Mouse (Mus musculus) heart, embryonic 11.5 days (tissue): ENCODE data around the gene Spock1. TPM values are rescaled to one million over a fixed set of nuclear protein-coding genes. Genes with fewer than 3 reads are reported as not detected.
"Not testable (repeated sequence)": the region's sequence is repeated elsewhere in the genome, so short reads cannot be mapped to it uniquely, and the experiment has no call there.

Experiments
- ATAC-seq: fragments of 200-750 bp; cut with Nextera tagmentation; replicated peaks from 2 replicates; pipeline ENCODE4 v1.8.0; 2017; ENCODE audit warnings: moderate library complexity; ENCODE audit not compliant: insufficient number of reproducible peaks, low FRiP score, low TSS enrichment
- H3K27ac ChIP-seq: fragments of 300-500 bp; sonication (generic); 2 replicates; pipeline ENCODE4 v1.5.1; 2014; ENCODE audit warnings: mild to moderate bottlenecking, low read depth, low read length
- H3K27me3 ChIP-seq: fragments of 300-500 bp; sonication (generic); 2 replicates; pipeline ENCODE4 v1.6.1; 2014; ENCODE audit warnings: mild to moderate bottlenecking, low read length, mixed read lengths; ENCODE audit not compliant: control insufficient read depth, insufficient read depth
- H3K36me3 ChIP-seq: fragments of 300-500 bp; sonication (generic); 2 replicates; pipeline ENCODE4 v1.6.1; 2014; ENCODE audit warnings: mild to moderate bottlenecking, low read length, moderate library complexity, mixed read lengths; ENCODE audit not compliant: control insufficient read depth, insufficient read depth
- H3K4me1 ChIP-seq: fragments of 300-500 bp; sonication (generic); 2 replicates; pipeline ENCODE4 v1.6.1; 2014; ENCODE audit warnings: low read length; ENCODE audit not compliant: control insufficient read depth, insufficient read depth
- H3K4me2 ChIP-seq: fragments of 300-500 bp; sonication (generic); 2 replicates; pipeline ENCODE4 v1.6.1; 2014; ENCODE audit warnings: mild to moderate bottlenecking, moderate library complexity
- H3K4me3 ChIP-seq: fragments of 300-500 bp; sonication (generic); 2 replicates; pipeline ENCODE4 v1.5.1; 2014; ENCODE audit warnings: low read depth, low read length
- H3K9ac ChIP-seq: fragments of 300-500 bp; sonication (generic); 2 replicates; pipeline ENCODE4 v1.6.1; 2014; ENCODE audit warnings: mild to moderate bottlenecking, low read depth, low read length, moderate library complexity
- H3K9me3 ChIP-seq: fragments of 300-500 bp; sonication (generic); replicated peaks from 2 replicates; pipeline ENCODE4 v1.6.1; 2016; ENCODE audit warnings: low read length; ENCODE audit not compliant: control insufficient read depth
- WGBS: fragments of 180-500 bp; shearing (Covaris S2); extraction: QIAGEN DNeasy Blood & Tissue Kit; methylation state at CpG from one replicate; pipeline ENCODE4 v1.1.7; 2014; ENCODE audit not compliant: insufficient replicate concordance; 5-methylcytosine and 5-hydroxymethylcytosine counted together
- polyA plus RNA-seq: library from polyadenylated mRNA; unstranded; fragments of >200 nt; fragmentation: Nextera tagmentation; extraction: Ambion mirVana; gene quantifications from 2 replicates; pipeline ENCODE4 v1.2.1, GENCODE M21; 2014

The Spock1 gene
- polyA plus RNA-seq, 1 experiment from 2014 or later: 0.69 TPM

GRCm38 (mm10) chr13:57595761-57596051 lies 312.4 kb downstream of the Spock1 start:
- Histone ChIP-seq H3K4me1 (no peaks in the 10 kb centered on the region), H3K4me2 (no peak overlapping the region), H3K27ac (no peak overlapping the region), H3K4me3 (no peak overlapping the region), H3K9ac (no peak overlapping the region), H3K36me3 (no peaks in the 10 kb centered on the region), H3K27me3 (no peaks in the 10 kb centered on the region), H3K9me3 (no peaks in the 10 kb centered on the region)
- 96% methylated on average over 6 of the region's 6 CpGs for WGBS
- ATAC-seq: no peak

DNA sequence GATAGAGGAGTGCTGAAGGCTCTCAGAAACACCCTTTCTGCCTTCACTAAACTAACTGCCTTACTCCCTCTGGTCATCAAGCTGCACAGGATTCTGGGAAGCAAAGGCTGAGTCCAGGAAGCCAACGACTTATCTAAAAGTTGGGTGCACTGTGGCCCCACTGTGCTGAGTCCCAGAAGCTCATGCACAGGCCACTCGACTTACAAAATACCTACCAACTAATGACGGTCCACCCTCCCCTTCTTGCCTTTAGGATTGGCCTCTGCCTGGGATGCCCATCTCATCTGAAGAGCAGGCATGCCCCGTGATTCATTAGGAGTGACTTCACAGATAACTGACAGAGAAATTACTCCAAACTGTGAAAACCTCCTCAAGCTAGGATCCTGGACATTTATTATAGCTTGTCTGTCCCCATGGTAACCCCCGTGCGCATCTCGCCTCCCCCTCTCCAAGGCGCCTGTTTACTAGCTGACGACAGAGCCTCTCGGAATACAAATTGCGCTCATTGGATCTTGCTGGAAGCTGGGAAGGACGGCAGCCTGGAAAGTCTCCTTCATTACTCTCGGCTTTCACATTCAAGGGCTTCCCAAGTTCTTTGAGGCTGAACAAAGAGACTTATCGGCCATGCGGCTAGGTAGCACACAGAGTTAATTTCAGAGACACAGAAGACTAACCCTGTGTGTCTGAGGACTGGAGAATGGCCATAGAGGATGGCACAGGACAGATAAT lies 312.9 kb downstream of the Spock1 start:
- Histone ChIP-seq H3K27ac (no peak overlapping the region), H3K4me3 (no peak overlapping the region), H3K4me1 (no peaks in the 10 kb centered on the region), H3K4me2 (no peak overlapping the region; the same call in 1 of the 2 replicates), H3K27me3 (no peaks in the 10 kb centered on the region), H3K36me3 (no peaks in the 10 kb centered on the region), H3K9me3 (no peaks in the 10 kb centered on the region), H3K9ac (no peak overlapping the region)
- WGBS: 69% methylated on average over 15 of the region's 15 CpGs
- ATAC-seq: no peak

DNA sequence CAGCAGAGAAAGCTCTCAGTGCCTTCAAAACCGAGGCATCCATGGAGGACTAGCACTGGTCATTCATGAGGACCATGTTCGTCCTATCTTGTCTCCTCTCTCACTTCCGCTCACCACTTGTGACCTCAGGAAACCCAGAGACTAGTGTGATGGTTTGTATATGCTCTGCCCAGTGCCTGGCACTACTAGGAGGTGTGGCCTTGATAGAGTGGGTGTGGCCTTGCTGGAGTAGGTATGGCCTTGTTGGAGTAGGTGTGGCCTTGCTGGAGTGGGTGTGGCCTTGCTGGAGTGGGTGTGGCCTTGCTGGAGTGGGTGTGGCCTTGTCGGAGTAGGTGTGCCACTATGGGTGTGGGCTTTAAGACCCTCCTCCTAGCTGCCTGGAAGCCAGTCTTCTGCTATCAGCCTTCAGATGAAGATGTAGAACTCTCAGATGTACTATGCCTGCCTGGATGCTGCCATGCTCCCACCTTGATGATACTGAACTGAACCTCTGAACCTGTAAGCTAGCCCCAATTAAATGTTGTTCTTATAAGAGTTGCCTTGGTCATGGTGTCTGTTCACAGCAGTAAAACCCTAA lies 318.7 kb downstream of the Spock1 start:
- H3K4me1 ChIP-seq: not testable (repeated sequence)

DNA sequence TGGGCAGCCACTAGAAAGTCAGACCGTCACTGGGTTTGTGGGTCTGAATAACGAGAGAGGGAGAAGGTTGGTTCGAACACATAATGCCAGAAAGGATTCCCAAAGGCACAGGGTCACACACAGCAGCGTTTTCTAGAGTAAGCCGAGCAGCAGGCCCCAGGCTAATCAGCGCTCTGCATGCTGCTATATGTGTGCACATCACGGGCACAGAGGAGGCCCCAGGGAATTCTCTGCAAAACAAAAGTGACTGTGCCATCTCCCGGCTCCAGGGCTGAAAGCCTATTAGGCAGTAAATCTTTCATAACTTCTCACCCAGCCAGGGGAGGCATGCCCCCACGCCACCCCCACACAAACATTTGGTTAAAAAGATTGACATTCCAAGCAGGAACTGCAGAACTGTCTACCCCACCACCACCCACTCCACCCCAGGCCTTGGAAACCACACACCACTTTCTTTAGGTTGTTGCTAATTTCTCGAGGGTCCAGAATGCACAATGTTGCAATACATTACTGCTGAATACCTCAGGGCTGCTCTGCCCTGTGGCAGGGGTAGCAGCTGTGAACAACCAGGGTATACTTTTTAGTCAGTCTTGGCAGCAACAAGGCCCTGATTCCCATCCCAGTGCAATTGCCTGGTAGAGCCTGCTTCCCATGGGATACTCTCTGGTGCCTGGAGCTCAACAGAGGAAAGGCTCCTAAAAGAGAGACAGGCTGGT lies 319.4 kb downstream of the Spock1 start:
- 66% methylated on average over 10 of the region's 10 CpGs for WGBS
- Histone ChIP-seq H3K4me2 (no peak overlapping the region), H3K27me3 (no peaks in the 10 kb centered on the region), H3K27ac (no peak overlapping the region), H3K4me3 (no peak overlapping the region), H3K9me3 (no peaks in the 10 kb centered on the region), H3K9ac (no peak overlapping the region), H3K36me3 (no peaks in the 10 kb centered on the region), H3K4me1 (no peaks in the 10 kb centered on the region; the same call in 1 of the 2 replicates)
- no peak for ATAC-seq

More for the DNA sequence above, 318.7 kb downstream of the Spock1 start:
- not testable (repeated sequence) for H3K9ac ChIP-seq, H3K4me2 ChIP-seq, H3K9me3 ChIP-seq, H3K4me3 ChIP-seq, H3K27me3 ChIP-seq, H3K36me3 ChIP-seq, H3K27ac ChIP-seq
- peak; percentile 52; the same call in 1 of the 2 replicates for ATAC-seq
- WGBS: 88% methylated on average over 4 of the region's 4 CpGs

GRCm38 (mm10) chr13:57585131-57585530 lies 323.0 kb downstream of the Spock1 start:
- no peaks in the 10 kb centered on the region; the same call in 1 of the 2 replicates for H3K4me1 ChIP-seq
- H3K4me2 ChIP-seq: no peak overlapping the region
- H3K4me3 ChIP-seq: no peak overlapping the region
- no peak overlapping the region for H3K9ac ChIP-seq
- ATAC-seq: no peak
- no peaks in the 10 kb centered on the region for H3K27me3 ChIP-seq
- no peaks in the 10 kb centered on the region for H3K9me3 ChIP-seq
- H3K27ac ChIP-seq: no peak overlapping the region
- H3K36me3 ChIP-seq: no peaks in the 10 kb centered on the region
- WGBS: 48% methylated on average over 3 of the region's 3 CpGs

- no peak for ATAC-seq
- H3K9ac ChIP-seq: no peak overlapping the region
- WGBS: 85% methylated on average over 12 of the region's 12 CpGs
- H3K4me2 ChIP-seq: no peak overlapping the region
- H3K4me3 ChIP-seq: no peak overlapping the region
- no peaks in the 10 kb centered on the region for H3K27me3 ChIP-seq
- no peaks in the 10 kb centered on the region for H3K4me1 ChIP-seq
- H3K27ac ChIP-seq: no peak overlapping the region
- H3K36me3 ChIP-seq: no peaks in the 10 kb centered on the region
- no peaks in the 10 kb centered on the region for H3K9me3 ChIP-seq
Observed at GRCm38 (mm10) chr13:57582314-57582976, 325.7 kb downstream of the Spock1 start.

DNA sequence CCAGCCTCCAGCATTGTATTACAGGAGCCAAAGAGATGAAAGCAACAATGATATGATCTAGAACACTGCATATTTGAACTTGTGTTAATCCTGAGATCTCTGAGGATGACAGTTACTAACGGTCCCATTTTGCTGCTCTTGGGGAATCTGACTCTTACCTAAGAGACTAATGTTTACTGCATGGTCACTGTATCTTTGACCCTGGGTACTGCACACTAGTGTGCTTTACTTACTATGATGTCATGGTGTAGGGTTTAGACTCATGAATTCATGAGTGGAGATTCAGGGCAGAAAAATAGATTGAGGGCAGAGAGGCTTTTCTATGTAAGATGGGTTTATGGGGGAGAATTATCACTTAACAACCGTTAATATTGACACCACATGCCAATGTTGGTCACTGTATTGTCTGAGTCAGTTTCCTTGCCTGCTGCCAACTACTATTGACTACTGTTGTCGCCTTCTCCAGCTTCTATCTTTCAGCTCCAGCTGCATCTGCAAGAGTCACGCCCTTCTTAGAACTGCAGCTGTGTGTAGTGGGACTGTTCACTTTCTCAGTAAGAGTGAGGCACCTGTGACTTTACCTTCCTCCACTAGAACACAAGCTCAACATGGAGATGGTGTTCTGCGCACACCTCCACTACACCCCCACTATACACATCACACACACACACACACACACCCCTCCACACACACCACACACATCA lies 330.4 kb downstream of the Spock1 start:
- H3K9ac ChIP-seq: no peak overlapping the region
- H3K36me3 ChIP-seq: no peaks in the 10 kb centered on the region
- peak; percentile 84 for ATAC-seq
- H3K27me3 ChIP-seq: no peaks in the 10 kb centered on the region
- no peak overlapping the region for H3K4me3 ChIP-seq
- H3K4me1 ChIP-seq: no peaks in the 10 kb centered on the region
- 71% methylated on average over 5 of the region's 5 CpGs for WGBS
- no peak overlapping the region for H3K4me2 ChIP-seq
- peak overlapping the region; percentile 81 for H3K27ac ChIP-seq
- no peaks in the 10 kb centered on the region for H3K9me3 ChIP-seq

- Histone ChIP-seq H3K4me2 (no peak overlapping the region), H3K4me1 (no peaks in the 10 kb centered on the region), H3K27me3 (no peaks in the 10 kb centered on the region), H3K4me3 (no peak overlapping the region), H3K9me3 (no peaks in the 10 kb centered on the region), H3K36me3 (no peaks in the 10 kb centered on the region), H3K27ac (no peak overlapping the region), H3K9ac (no peak overlapping the region)
- no peak for ATAC-seq
- WGBS: 57% methylated on average over 4 of the region's 4 CpGs
Observed at GRCm38 (mm10) chr13:57573501-57573900, 334.6 kb downstream of the Spock1 start.
